Mouse (Mus musculus): ENCODE measurements around the gene Arrdc2. TPM values are rescaled to one million over a fixed set of nuclear protein-coding genes. Genes with fewer than 3 reads are reported as not detected.
A peak's percentile ranks its signal among the peaks of the same experiment; 100 is the strongest.

Gene Arrdc2
- polyA plus RNA-seq, 1 experiment: 73.8 TPM

GRCm38 (mm10) chr8:70804481-70805206 lies 34.9 kb downstream of the Arrdc2 start, which contains the start of gene Mast3:
Mast3 (minus strand) TSS chr8:70805054.
- peak within 1 kb of the TSS; percentile 88 for H3K27ac ChIP-seq (ENCODE audit: insufficient read depth, low read length)
- WGBS: 1% methylated on average over 45 of the region's 45 CpGs
- H3K36me3 ChIP-seq (ENCODE audit: control insufficient read depth, insufficient read depth, low read length): no peaks in the 10 kb centered on the region

GRCm38 (mm10) chr8:70803761-70804480 lies 35.6 kb downstream of the Arrdc2 start:
- Histone ChIP-seq H3K27ac (ENCODE audit: insufficient read depth, low read length) (peak overlapping the region; percentile 81), H3K4me1 (ENCODE audit: control insufficient read depth, insufficient read depth, insufficient read length) (peaks cover 44% of the 10 kb centered on the region; the same call in 1 of the 2 replicates), H3K27me3 (ENCODE audit: control insufficient read depth, insufficient read depth, low read length) (no peaks in the 10 kb centered on the region), H3K4me3 (ENCODE audit: extremely low read depth, insufficient read depth, insufficient read length) (peak overlapping the region; percentile 63), H3K36me3 (ENCODE audit: control insufficient read depth, insufficient read depth, low read length) (no peaks in the 10 kb centered on the region)
- WGBS: 3% methylated on average over 47 of the region's 47 CpGs
- DNase-seq (ENCODE audit: low read depth in 1 of 2, low spot score in 2 of 2): peak; percentile 18 to 90
- no peak for TF ChIP-seq POLR2A (IDR thresholded peaks at IDR 0.05; ENCODE audit: low read depth, low read length)
- TF ChIP-seq CTCF (IDR thresholded peaks at IDR 0.05; ENCODE audit: extremely low read depth, insufficient read depth, insufficient read length, insufficient replicate concordance): no peak

More at GRCm38 (mm10) chr8:70804481-70805206, 34.9 kb downstream of the Arrdc2 start, which contains the start of gene Mast3:
- Histone ChIP-seq H3K4me1 (ENCODE audit: control insufficient read depth, insufficient read depth, insufficient read length) (peaks cover 49% of the 10 kb centered on the region; the same call in 1 of the 2 replicates), H3K4me3 (ENCODE audit: extremely low read depth, insufficient read depth, insufficient read length) (peak within 1 kb of the TSS; percentile 63), H3K27me3 (ENCODE audit: control insufficient read depth, insufficient read depth, low read length) (no peaks in the 10 kb centered on the region)
- DNase-seq (ENCODE audit: low read depth in 1 of 2, low spot score in 2 of 2): peak; percentile 54 to 89
- TF ChIP-seq CTCF (IDR thresholded peaks at IDR 0.05; ENCODE audit: extremely low read depth, insufficient read depth, insufficient read length, insufficient replicate concordance) (no peak), POLR2A (IDR thresholded peaks at IDR 0.05; ENCODE audit: low read depth, low read length) (peak; percentile 41)

GRCm38 (mm10) chr8:70802786-70803510 lies 36.6 kb downstream of the Arrdc2 start:
- Histone ChIP-seq H3K27me3 (ENCODE audit: control insufficient read depth, insufficient read depth, low read length) (no peaks in the 10 kb centered on the region), H3K36me3 (ENCODE audit: control insufficient read depth, insufficient read depth, low read length) (no peaks in the 10 kb centered on the region), H3K4me1 (ENCODE audit: control insufficient read depth, insufficient read depth, insufficient read length) (peaks cover 39% of the 10 kb centered on the region; the same call in 1 of the 2 replicates), H3K27ac (ENCODE audit: insufficient read depth, low read length) (no peak overlapping the region), H3K4me3 (ENCODE audit: extremely low read depth, insufficient read depth, insufficient read length) (no peak overlapping the region)
- WGBS: 83% methylated on average over 11 of the region's 11 CpGs
- no peak for TF ChIP-seq POLR2A (IDR thresholded peaks at IDR 0.05; ENCODE audit: low read depth, low read length)
- no peak for TF ChIP-seq CTCF (IDR thresholded peaks at IDR 0.05; ENCODE audit: extremely low read depth, insufficient read depth, insufficient read length, insufficient replicate concordance)
- DNase-seq (ENCODE audit: low read depth in 1 of 2, low spot score in 2 of 2): no peak

GRCm38 (mm10) chr8:70801830-70802229 lies 37.7 kb downstream of the Arrdc2 start:
- 75% methylated on average over 1 of the region's 1 CpGs for WGBS
- no peak for DNase-seq (ENCODE audit: low read depth in 1 of 2, low spot score in 2 of 2)
- Histone ChIP-seq H3K27ac (ENCODE audit: insufficient read depth, low read length) (no peak overlapping the region), H3K4me3 (ENCODE audit: extremely low read depth, insufficient read depth, insufficient read length) (no peak overlapping the region), H3K4me1 (ENCODE audit: control insufficient read depth, insufficient read depth, insufficient read length) (peaks cover 40% of the 10 kb centered on the region), H3K36me3 (ENCODE audit: control insufficient read depth, insufficient read depth, low read length) (no peaks in the 10 kb centered on the region), H3K27me3 (ENCODE audit: control insufficient read depth, insufficient read depth, low read length) (no peaks in the 10 kb centered on the region)
- TF ChIP-seq POLR2A (IDR thresholded peaks at IDR 0.05; ENCODE audit: low read depth, low read length) (no peak), CTCF (IDR thresholded peaks at IDR 0.05; ENCODE audit: extremely low read depth, insufficient read depth, insufficient read length, insufficient replicate concordance) (no peak)

GRCm38 (mm10) chr8:70801156-70801555 lies 38.4 kb downstream of the Arrdc2 start:
- DNase-seq (ENCODE audit: low read depth in 1 of 2, low spot score in 2 of 2): peak in 1 of 2 experiments; percentile 44
- WGBS: 32% methylated on average over 15 of the region's 15 CpGs
- TF ChIP-seq POLR2A (IDR thresholded peaks at IDR 0.05; ENCODE audit: low read depth, low read length) (no peak), CTCF (IDR thresholded peaks at IDR 0.05; ENCODE audit: extremely low read depth, insufficient read depth, insufficient read length, insufficient replicate concordance) (no peak)
- H3K4me3 ChIP-seq (ENCODE audit: extremely low read depth, insufficient read depth, insufficient read length): no peak overlapping the region
- H3K36me3 ChIP-seq (ENCODE audit: control insufficient read depth, insufficient read depth, low read length): no peaks in the 10 kb centered on the region
- no peaks in the 10 kb centered on the region for H3K27me3 ChIP-seq (ENCODE audit: control insufficient read depth, insufficient read depth, low read length)
- no peak overlapping the region for H3K27ac ChIP-seq (ENCODE audit: insufficient read depth, low read length)
- H3K4me1 ChIP-seq (ENCODE audit: control insufficient read depth, insufficient read depth, insufficient read length): peaks cover 38% of the 10 kb centered on the region

- no peak overlapping the region for H3K4me3 ChIP-seq (ENCODE audit: extremely low read depth, insufficient read depth, insufficient read length)
- H3K4me1 ChIP-seq (ENCODE audit: control insufficient read depth, insufficient read depth, insufficient read length): peaks cover 33% of the 10 kb centered on the region
- TF ChIP-seq CTCF (IDR thresholded peaks at IDR 0.05; ENCODE audit: extremely low read depth, insufficient read depth, insufficient read length, insufficient replicate concordance) (no peak), POLR2A (IDR thresholded peaks at IDR 0.05; ENCODE audit: low read depth, low read length) (no peak)
- 44% methylated on average over 10 of the region's 10 CpGs for WGBS
- H3K27ac ChIP-seq (ENCODE audit: insufficient read depth, low read length): no peak overlapping the region
- no peak for DNase-seq (ENCODE audit: low read depth in 1 of 2, low spot score in 2 of 2)
- no peaks in the 10 kb centered on the region for H3K27me3 ChIP-seq (ENCODE audit: control insufficient read depth, insufficient read depth, low read length)
- H3K36me3 ChIP-seq (ENCODE audit: control insufficient read depth, insufficient read depth, low read length): no peaks in the 10 kb centered on the region
Observed at GRCm38 (mm10) chr8:70800648-70801047, 38.9 kb downstream of the Arrdc2 start.
